Mouse (Mus musculus): ENCODE data around the gene Esr1. TPM values are rescaled to one million over a fixed set of nuclear protein-coding genes. Genes with fewer than 3 reads are reported as not detected.
"Not testable (repeated sequence)": the region's sequence is repeated elsewhere in the genome, so short reads cannot be mapped to it uniquely, and the experiment has no call there.

Gene Esr1
- polyA plus RNA-seq, 1 experiment from 2014 or later: 0.18 TPM

DNA sequence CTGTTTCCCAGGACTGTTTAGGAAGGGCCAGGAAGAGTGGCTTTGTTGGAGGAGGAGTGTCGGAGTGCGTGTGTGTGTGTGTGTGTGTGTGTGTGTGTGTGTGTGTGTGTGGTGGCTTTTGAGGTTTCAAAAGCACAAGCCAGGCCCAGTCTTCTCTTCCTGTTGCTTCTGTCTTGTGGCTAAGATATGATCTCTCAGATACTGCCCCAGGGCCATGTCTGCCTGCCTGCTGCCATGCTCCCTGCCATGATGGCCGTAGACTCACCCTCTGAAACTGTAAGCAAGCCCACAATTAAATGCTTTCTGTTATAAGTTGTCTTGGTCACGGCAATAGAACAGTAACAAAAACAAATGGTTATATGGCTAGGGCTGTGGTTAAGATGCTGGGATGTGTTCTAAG, 14.2 kb upstream of the Esr1 start:
- Histone ChIP-seq H3K9me3 (replicated peaks; ENCODE audit: control insufficient read depth, low read length) (no peaks in the 10 kb centered on the region), H3K4me1 (ENCODE audit: control insufficient read depth, insufficient read depth, low read length) (no peaks in the 10 kb centered on the region), H3K9ac (ENCODE audit: low read length) (no peak overlapping the region), H3K36me3 (ENCODE audit: control insufficient read depth, insufficient read depth, low read length) (no peaks in the 10 kb centered on the region), H3K4me3 (ENCODE audit: low read depth, low read length) (no peak overlapping the region), H3K4me2 (ENCODE audit: low read length) (no peak overlapping the region), H3K27me3 (replicated peaks; ENCODE audit: control insufficient read depth, insufficient read depth, low read length) (no peaks in the 10 kb centered on the region), H3K27ac (ENCODE audit: low read depth, low read length) (no peak overlapping the region)
- DNase-seq (ENCODE audit: low spot score) (no peak), ATAC-seq (no peak)
- 89% methylated on average over 4 of the region's 4 CpGs for WGBS

DNA sequence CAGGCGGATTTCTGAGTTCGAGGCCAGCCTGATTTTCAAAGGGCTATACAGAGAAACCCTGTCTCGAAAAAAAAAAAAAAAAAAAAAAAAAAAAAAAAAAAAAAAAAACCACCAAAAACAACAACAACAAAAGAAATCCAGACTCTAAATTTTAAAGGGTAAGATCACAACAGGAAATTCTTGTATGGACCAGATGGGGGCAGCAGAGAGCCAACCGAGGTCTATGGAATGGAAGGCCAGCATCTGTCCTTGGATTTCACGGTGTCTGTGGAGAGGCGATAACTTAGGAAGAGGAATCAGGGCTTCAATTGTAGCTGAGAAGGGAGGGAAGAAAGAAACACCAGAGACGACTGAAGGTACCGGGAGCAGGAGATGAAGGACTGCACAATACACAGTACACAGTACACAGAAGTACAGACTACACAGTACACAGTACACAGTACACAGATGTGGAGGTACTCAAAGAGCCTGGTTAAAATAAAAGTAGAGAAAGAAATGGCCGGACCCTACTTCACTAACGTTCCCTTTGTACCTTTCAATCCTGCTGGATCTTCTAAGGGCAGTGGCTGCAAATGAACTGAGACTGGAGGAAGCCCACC, 13.1 kb upstream of the Esr1 start:
- WGBS: 67% methylated on average over 10 of the region's 10 CpGs
- no peaks in the 10 kb centered on the region for H3K4me1 ChIP-seq (ENCODE audit: control insufficient read depth, insufficient read depth, low read length)
- no peaks in the 10 kb centered on the region for H3K27me3 ChIP-seq (replicated peaks; ENCODE audit: control insufficient read depth, insufficient read depth, low read length)
- H3K9me3 ChIP-seq (replicated peaks; ENCODE audit: control insufficient read depth, low read length): no peaks in the 10 kb centered on the region
- ATAC-seq (peak; percentile 32; the same call in 1 of the 2 replicates), DNase-seq (ENCODE audit: low spot score) (peak; percentile 51)
- no peak overlapping the region for H3K4me2 ChIP-seq (ENCODE audit: low read length)
- no peaks in the 10 kb centered on the region for H3K36me3 ChIP-seq (ENCODE audit: control insufficient read depth, insufficient read depth, low read length)
- H3K4me3 ChIP-seq (ENCODE audit: low read depth, low read length): no peak overlapping the region
- H3K27ac ChIP-seq (ENCODE audit: low read depth, low read length): no peak overlapping the region
- H3K9ac ChIP-seq (ENCODE audit: low read length): no peak overlapping the region

DNA sequence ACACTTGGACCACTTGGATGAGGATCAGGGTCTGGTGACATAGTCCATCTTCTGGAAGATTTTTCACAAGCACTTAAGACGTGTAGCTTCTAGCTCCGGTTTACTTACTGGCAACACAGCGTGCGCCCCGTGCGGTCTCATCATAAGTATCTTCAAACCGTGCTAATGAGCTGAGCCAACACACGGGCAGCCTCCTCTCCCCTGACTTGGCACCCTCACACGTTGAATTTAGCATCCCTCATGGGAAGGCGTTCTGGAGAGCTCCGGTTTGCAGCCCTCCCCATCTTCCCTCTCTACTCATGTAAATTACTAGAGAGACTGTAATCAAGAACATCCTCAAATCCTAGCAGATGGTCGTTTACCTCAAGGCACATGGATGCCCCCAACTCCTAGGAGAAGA, 12.5 kb upstream of the Esr1 start:
- Histone ChIP-seq H3K27me3 (replicated peaks; ENCODE audit: control insufficient read depth, insufficient read depth, low read length) (no peaks in the 10 kb centered on the region), H3K9ac (ENCODE audit: low read length) (no peak overlapping the region), H3K4me3 (ENCODE audit: low read depth, low read length) (no peak overlapping the region), H3K36me3 (ENCODE audit: control insufficient read depth, insufficient read depth, low read length) (no peaks in the 10 kb centered on the region), H3K9me3 (replicated peaks; ENCODE audit: control insufficient read depth, low read length) (no peaks in the 10 kb centered on the region), H3K4me1 (ENCODE audit: control insufficient read depth, insufficient read depth, low read length) (no peaks in the 10 kb centered on the region), H3K4me2 (ENCODE audit: low read length) (no peak overlapping the region), H3K27ac (ENCODE audit: low read depth, low read length) (no peak overlapping the region)
- no peak for DNase-seq (ENCODE audit: low spot score)
- no peak; the same call in 1 of the 2 replicates for ATAC-seq
- 79% methylated on average over 12 of the region's 12 CpGs for WGBS

DNA sequence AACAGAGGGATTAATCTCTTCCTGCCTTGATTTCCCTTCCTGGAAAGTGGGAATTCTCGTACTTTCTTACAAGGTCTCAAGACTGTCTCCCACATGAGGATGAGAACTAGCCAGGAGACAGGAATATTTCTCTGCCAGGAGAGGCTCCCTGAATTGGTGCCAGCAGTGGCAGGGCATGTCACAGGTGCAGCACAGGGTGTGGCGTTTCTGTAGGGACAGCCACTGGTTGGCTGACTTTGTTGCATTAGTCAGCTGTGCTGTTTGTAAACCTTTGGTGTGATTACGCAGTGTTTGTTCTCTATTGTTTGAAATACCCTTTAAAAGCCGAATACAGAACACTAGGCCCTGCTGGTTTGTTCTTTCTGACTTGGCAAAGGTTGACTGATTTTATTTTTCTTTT, 11.8 kb upstream of the Esr1 start:
- no peak overlapping the region for H3K27ac ChIP-seq (ENCODE audit: low read depth, low read length)
- ATAC-seq: no peak
- H3K9me3 ChIP-seq (replicated peaks; ENCODE audit: control insufficient read depth, low read length): no peaks in the 10 kb centered on the region
- no peaks in the 10 kb centered on the region for H3K27me3 ChIP-seq (replicated peaks; ENCODE audit: control insufficient read depth, insufficient read depth, low read length)
- H3K4me2 ChIP-seq (ENCODE audit: low read length): no peak overlapping the region
- DNase-seq (ENCODE audit: low spot score): no peak
- no peak overlapping the region for H3K4me3 ChIP-seq (ENCODE audit: low read depth, low read length)
- no peak overlapping the region for H3K9ac ChIP-seq (ENCODE audit: low read length)
- no peaks in the 10 kb centered on the region for H3K4me1 ChIP-seq (ENCODE audit: control insufficient read depth, insufficient read depth, low read length)
- H3K36me3 ChIP-seq (ENCODE audit: control insufficient read depth, insufficient read depth, low read length): no peaks in the 10 kb centered on the region
- WGBS: 80% methylated on average over 4 of the region's 4 CpGs

DNA sequence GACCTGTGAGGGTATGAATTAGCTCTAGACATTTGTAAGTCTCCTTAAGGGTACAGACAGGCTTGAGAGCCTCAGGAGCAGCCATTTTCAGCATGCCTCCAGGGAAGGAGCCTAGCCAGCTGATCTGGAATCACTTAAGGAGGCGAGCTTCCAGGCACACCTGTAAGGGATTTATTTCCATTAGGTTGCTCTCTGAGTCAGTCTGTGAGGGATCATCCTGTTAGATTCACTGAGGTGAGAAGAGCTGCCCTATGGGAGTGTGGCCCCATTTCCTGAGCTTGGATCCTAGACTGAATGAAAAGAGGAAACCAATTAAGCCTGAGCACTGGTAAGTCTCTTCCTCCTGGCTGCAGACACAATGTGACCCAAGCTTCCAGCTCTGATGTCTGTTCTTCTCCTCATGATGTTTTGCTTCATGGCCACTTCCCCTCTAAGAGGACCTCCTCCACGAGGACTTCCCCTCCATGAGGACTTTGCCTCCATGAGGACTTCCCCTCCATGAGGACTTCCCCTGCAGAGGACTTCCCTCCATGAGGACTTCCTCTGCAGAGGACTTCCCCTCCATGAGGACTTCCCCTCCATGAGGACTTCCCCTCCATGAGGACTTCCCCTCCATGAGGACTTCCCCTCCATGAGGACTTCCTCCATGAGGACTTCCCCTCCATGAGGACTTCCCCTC, 10.5 kb upstream of the Esr1 start:
- Histone ChIP-seq H3K27me3 (replicated peaks; ENCODE audit: control insufficient read depth, insufficient read depth, low read length) (no peaks in the 10 kb centered on the region), H3K36me3 (ENCODE audit: control insufficient read depth, insufficient read depth, low read length) (no peaks in the 10 kb centered on the region), H3K27ac (ENCODE audit: low read depth, low read length) (no peak overlapping the region), H3K4me1 (ENCODE audit: control insufficient read depth, insufficient read depth, low read length) (no peaks in the 10 kb centered on the region), H3K4me2 (ENCODE audit: low read length) (no peak overlapping the region), H3K9me3 (replicated peaks; ENCODE audit: control insufficient read depth, low read length) (no peaks in the 10 kb centered on the region), H3K9ac (ENCODE audit: low read length) (no peak overlapping the region), H3K4me3 (ENCODE audit: low read depth, low read length) (no peak overlapping the region)
- 61% methylated on average over 2 of the region's 2 CpGs for WGBS
- no peak for DNase-seq (ENCODE audit: low spot score)
- no peak for ATAC-seq

DNA sequence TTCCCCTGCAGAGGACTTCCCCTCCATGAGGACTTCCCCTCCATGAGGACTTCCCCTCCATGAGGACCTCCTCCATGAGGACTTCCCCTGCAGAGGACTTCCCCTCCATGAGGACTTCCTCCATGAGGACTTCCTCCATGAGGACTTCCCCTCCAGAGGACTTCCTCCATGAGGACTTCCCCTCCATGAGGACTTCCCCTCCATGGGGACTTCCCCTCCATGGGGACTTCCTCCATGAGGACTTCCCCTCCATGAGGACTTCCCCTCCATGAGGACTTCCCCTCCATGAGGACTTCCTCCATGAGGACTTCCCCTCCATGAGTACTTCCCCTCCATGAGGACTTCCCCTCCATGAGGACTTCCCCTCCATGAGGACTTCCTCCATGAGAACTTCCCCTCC, 9.8 kb upstream of the Esr1 start:
- H3K9ac ChIP-seq (ENCODE audit: low read length); H3K27me3 ChIP-seq (replicated peaks; ENCODE audit: control insufficient read depth, insufficient read depth, low read length); H3K4me2 ChIP-seq (ENCODE audit: low read length); ATAC-seq; H3K27ac ChIP-seq (ENCODE audit: low read depth, low read length); DNase-seq (ENCODE audit: low spot score); H3K4me1 ChIP-seq (ENCODE audit: control insufficient read depth, insufficient read depth, low read length); H3K36me3 ChIP-seq (ENCODE audit: control insufficient read depth, insufficient read depth, low read length); H3K9me3 ChIP-seq (replicated peaks; ENCODE audit: control insufficient read depth, low read length); H3K4me3 ChIP-seq (ENCODE audit: low read depth, low read length): not testable (repeated sequence)

DNA sequence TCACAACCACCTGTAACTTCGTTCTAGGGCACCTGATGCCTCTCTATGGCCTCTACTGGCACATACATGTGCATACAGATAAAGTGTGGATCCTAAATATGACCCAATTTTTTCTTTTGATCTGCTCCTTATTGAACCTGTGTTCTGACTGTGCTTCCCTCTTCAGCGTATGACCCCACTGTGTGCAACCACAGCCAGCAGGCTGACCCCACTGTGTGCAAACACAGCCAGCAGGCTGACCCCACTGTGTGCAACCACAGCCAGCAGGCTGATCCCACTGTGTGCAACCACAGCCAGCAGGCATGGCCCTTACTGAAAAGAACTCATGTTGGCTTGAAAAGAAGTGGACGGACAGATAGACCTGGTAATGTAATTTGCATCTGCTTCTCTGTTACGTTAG, 8.9 kb upstream of the Esr1 start:
- WGBS: 72% methylated on average over 4 of the region's 4 CpGs
- Histone ChIP-seq H3K27me3 (replicated peaks; ENCODE audit: control insufficient read depth, insufficient read depth, low read length) (no peaks in the 10 kb centered on the region), H3K9me3 (replicated peaks; ENCODE audit: control insufficient read depth, low read length) (no peaks in the 10 kb centered on the region), H3K4me3 (ENCODE audit: low read depth, low read length) (no peak overlapping the region), H3K9ac (ENCODE audit: low read length) (no peak overlapping the region), H3K36me3 (ENCODE audit: control insufficient read depth, insufficient read depth, low read length) (no peaks in the 10 kb centered on the region), H3K4me1 (ENCODE audit: control insufficient read depth, insufficient read depth, low read length) (no peaks in the 10 kb centered on the region), H3K27ac (ENCODE audit: low read depth, low read length) (no peak overlapping the region), H3K4me2 (ENCODE audit: low read length) (no peak overlapping the region)
- ATAC-seq (no peak), DNase-seq (ENCODE audit: low spot score) (no peak)

DNA sequence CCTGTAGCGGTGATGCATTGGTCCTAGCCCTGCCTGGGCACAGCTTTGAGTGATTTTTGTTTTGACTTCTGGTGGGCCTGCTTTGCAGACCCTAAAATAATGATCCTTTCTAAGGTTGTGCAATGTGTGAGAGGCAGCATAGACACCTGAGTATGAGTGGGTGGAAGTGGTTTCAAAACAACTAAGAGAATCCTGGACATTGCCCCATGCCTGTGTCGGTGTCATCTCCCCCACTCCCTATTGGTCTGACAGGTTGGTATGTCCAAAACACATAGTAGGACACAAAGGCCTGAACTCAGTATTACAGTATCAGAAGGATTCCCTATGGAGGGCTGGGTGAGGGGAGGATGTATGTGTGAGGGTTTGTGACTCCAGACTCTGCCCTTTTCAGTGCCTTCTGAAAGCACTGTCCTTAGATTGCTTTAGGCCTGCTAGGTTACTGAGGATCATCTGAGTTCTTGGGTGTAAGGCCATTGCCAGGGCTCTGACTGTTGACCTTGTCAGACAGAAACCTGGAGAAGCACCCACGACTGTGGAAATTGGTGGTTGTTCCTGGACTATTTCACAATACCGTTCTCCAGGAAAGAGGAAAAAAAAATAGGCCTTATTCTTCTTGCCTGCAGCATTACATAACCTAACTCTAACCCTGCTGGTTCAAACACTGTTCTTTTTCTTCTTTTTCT, 6.7 kb upstream of the Esr1 start:
- WGBS: 85% methylated on average over 4 of the region's 4 CpGs

DNA sequence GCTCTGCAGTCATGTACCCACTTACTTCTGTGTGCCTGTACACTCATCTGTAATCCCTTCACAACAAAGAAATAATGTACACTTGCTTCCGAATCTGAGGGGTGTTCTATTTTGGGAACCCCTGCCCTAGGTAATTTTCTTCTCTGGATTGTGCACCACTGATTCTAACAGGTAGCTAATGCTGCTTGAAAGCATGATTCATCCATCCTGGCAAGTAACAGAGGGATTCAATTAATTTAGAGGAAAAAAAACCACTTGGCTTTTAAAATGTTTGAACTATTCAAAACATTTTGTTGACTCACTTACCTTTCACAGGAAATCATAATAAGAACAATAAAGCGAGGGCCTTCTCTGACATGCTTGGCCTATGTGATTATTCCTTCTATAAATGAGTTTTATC, 1.2 kb upstream of the Esr1 start:
- ATAC-seq (no peak), DNase-seq (ENCODE audit: low spot score) (no peak)
- no peak overlapping the region for H3K27ac ChIP-seq (ENCODE audit: low read depth, low read length)
- WGBS: 77% methylated on average over 2 of the region's 2 CpGs
- H3K9ac ChIP-seq (ENCODE audit: low read length): no peak overlapping the region
- no peaks in the 10 kb centered on the region for H3K27me3 ChIP-seq (replicated peaks; ENCODE audit: control insufficient read depth, insufficient read depth, low read length)
- no peak overlapping the region for H3K4me2 ChIP-seq (ENCODE audit: low read length)
- no peaks in the 10 kb centered on the region for H3K9me3 ChIP-seq (replicated peaks; ENCODE audit: control insufficient read depth, low read length)
- no peaks in the 10 kb centered on the region for H3K4me1 ChIP-seq (ENCODE audit: control insufficient read depth, insufficient read depth, low read length)
- H3K4me3 ChIP-seq (ENCODE audit: low read depth, low read length): no peak overlapping the region
- no peaks in the 10 kb centered on the region for H3K36me3 ChIP-seq (ENCODE audit: control insufficient read depth, insufficient read depth, low read length)

More for the DNA sequence above, 6.7 kb upstream of the Esr1 start:
- no peaks in the 10 kb centered on the region for H3K36me3 ChIP-seq (ENCODE audit: control insufficient read depth, insufficient read depth, low read length)
- no peak overlapping the region for H3K9ac ChIP-seq (ENCODE audit: low read length)
- no peaks in the 10 kb centered on the region for H3K4me1 ChIP-seq (ENCODE audit: control insufficient read depth, insufficient read depth, low read length)
- H3K27me3 ChIP-seq (replicated peaks; ENCODE audit: control insufficient read depth, insufficient read depth, low read length): no peaks in the 10 kb centered on the region
- H3K4me2 ChIP-seq (ENCODE audit: low read length): no peak overlapping the region
- ATAC-seq (no peak), DNase-seq (ENCODE audit: low spot score) (no peak)
- no peak overlapping the region for H3K4me3 ChIP-seq (ENCODE audit: low read depth, low read length)
- no peaks in the 10 kb centered on the region for H3K9me3 ChIP-seq (replicated peaks; ENCODE audit: control insufficient read depth, low read length)
- H3K27ac ChIP-seq (ENCODE audit: low read depth, low read length): no peak overlapping the region

All from forebrain, embryonic 14.5 days (tissue).